7 mouse cellular contexts compared by ENCODE assay signal in the genomic region with DNA sequence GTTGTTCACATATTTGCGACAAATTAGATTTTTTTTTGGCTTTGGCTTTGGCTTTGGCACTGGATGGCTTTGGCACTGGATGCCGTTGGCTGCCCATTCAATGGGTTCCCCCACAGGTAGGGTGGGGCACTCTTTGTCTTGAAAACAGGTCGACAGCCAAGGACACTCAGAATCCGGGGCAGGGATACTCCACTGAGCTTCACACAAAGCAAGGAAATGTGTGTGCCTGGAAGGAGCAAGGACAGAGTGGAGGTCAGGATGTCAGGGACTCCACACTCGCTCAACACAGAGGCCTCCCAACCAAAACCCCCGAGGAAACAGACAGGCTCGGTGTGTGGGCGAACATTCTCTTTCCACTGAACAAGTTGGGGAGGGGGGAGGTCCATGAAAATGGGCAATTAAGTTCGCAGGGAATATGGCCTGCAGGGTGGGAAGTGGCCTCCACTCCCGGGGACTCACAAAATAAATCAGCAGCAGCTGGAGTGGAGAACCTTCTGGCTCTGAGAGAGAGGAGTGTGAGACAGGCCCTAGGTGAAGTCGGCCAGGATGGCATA. TPM values are rescaled to one million over a fixed set of nuclear protein-coding genes. Genes with fewer than 3 reads are reported as not detected.
DNase-seq lines count a peak whose midpoint lies in the region; ATAC-seq and TF ChIP-seq lines count a peak whose summit lies in the region.

No protein-coding gene starts in this region.

- H3K4me1 ChIP-seq in intestine, embryonic 15.5 days (replicated peaks) = peaks cover 22% of the 10 kb centered on the region
- H3K4me1 ChIP-seq in intestine, postnatal 0 days (replicated peaks; ENCODE audit: control insufficient read depth, insufficient read depth, low read length) = no peaks in the 10 kb centered on the region
- peaks cover 45% of the 10 kb centered on the region for H3K4me1 ChIP-seq in heart, embryonic 10.5 days
- peaks cover 62% of the 10 kb centered on the region for H3K4me1 ChIP-seq in limb, embryonic 13.5 days
- H3K4me1 ChIP-seq in forebrain, embryonic 16.5 days (replicated peaks; ENCODE audit: control insufficient read depth, insufficient read depth, low read length) = peaks cover 18% of the 10 kb centered on the region

- no peak overlapping the region for H3K4me2 ChIP-seq in intestine, embryonic 15.5 days (replicated peaks)
- no peak overlapping the region for H3K4me2 ChIP-seq in intestine, postnatal 0 days (replicated peaks; ENCODE audit: low read depth)
- peak overlapping the region; percentile 27 for H3K4me2 ChIP-seq in limb, embryonic 13.5 days (replicated peaks)
- H3K4me2 ChIP-seq in forebrain, embryonic 16.5 days (ENCODE audit: low read length) = no peak overlapping the region

- peak overlapping the region; percentile 12; the same call in 1 of the 2 replicates for H3K9ac ChIP-seq in intestine, embryonic 15.5 days
- H3K9ac ChIP-seq in intestine, postnatal 0 days (ENCODE audit: low read depth, low read length) = no peak overlapping the region
- peak overlapping the region; percentile 45; the same call in 1 of the 2 replicates for H3K9ac ChIP-seq in limb, embryonic 13.5 days
- H3K9ac ChIP-seq in forebrain, embryonic 16.5 days (replicated peaks; ENCODE audit: low read depth, low read length) = no peak overlapping the region

- ATAC-seq in intestine, embryonic 15.5 days = no peak
- ATAC-seq in intestine, postnatal 0 days = no peak
- ATAC-seq in limb, embryonic 13.5 days (ENCODE audit: low FRiP score, low read depth) = peak; percentile 62
- ATAC-seq in forebrain, embryonic 16.5 days = no peak

- TF ChIP-seq CTCF in intestine, postnatal 0 days (IDR thresholded peaks at IDR 0.05; ENCODE audit: low read depth) = no peak

- no peak overlapping the region for H3K4me3 ChIP-seq in intestine, embryonic 15.5 days (replicated peaks)
- H3K4me3 ChIP-seq in intestine, postnatal 0 days (ENCODE audit: low read depth, low read length) = no peak overlapping the region
- H3K4me3 ChIP-seq in heart, embryonic 10.5 days = no peak overlapping the region
- no peak overlapping the region for H3K4me3 ChIP-seq in limb, embryonic 13.5 days
- H3K4me3 ChIP-seq in forebrain, embryonic 16.5 days (replicated peaks; ENCODE audit: low read length) = no peak overlapping the region

- no peaks in the 10 kb centered on the region for H3K9me3 ChIP-seq in intestine, embryonic 15.5 days
- H3K9me3 ChIP-seq in intestine, postnatal 0 days (ENCODE audit: control insufficient read depth) = no peaks in the 10 kb centered on the region
- H3K9me3 ChIP-seq in heart, embryonic 10.5 days = no peaks in the 10 kb centered on the region
- H3K9me3 ChIP-seq in limb, embryonic 13.5 days = no peaks in the 10 kb centered on the region
- H3K9me3 ChIP-seq in forebrain, embryonic 16.5 days (ENCODE audit: control insufficient read depth, low read length) = no peaks in the 10 kb centered on the region

- H3K36me3 ChIP-seq in intestine, embryonic 15.5 days = no peaks in the 10 kb centered on the region; the same call in 1 of the 2 replicates
- peaks cover 12% of the 10 kb centered on the region; the same call in 1 of the 2 replicates for H3K36me3 ChIP-seq in intestine, postnatal 0 days (ENCODE audit: control insufficient read depth, insufficient read depth)
- peaks cover 34% of the 10 kb centered on the region for H3K36me3 ChIP-seq in heart, embryonic 10.5 days
- peaks cover 15% of the 10 kb centered on the region for H3K36me3 ChIP-seq in limb, embryonic 13.5 days
- no peaks in the 10 kb centered on the region for H3K36me3 ChIP-seq in forebrain, embryonic 16.5 days (ENCODE audit: control insufficient read depth, insufficient read depth)

- 48% methylated on average over 11 of the region's 11 CpGs for WGBS in intestine, embryonic 15.5 days
- 60% methylated on average over 11 of the region's 11 CpGs for WGBS in intestine, postnatal 0 days
- WGBS in heart, embryonic 10.5 days = 55% methylated on average over 11 of the region's 11 CpGs
- WGBS in limb, embryonic 13.5 days = 18% methylated on average over 11 of the region's 11 CpGs
- WGBS in forebrain, embryonic 16.5 days = 38% methylated on average over 11 of the region's 11 CpGs

- H3K27me3 ChIP-seq in intestine, embryonic 15.5 days (replicated peaks) = no peaks in the 10 kb centered on the region
- no peaks in the 10 kb centered on the region for H3K27me3 ChIP-seq in intestine, postnatal 0 days (replicated peaks; ENCODE audit: control insufficient read depth, insufficient read depth, low read length)
- H3K27me3 ChIP-seq in heart, embryonic 10.5 days (ENCODE audit: insufficient read depth, poor library complexity, severe bottlenecking) = peaks cover 11% of the 10 kb centered on the region
- H3K27me3 ChIP-seq in limb, embryonic 13.5 days = peaks cover 57% of the 10 kb centered on the region
- H3K27me3 ChIP-seq in forebrain, embryonic 16.5 days (replicated peaks; ENCODE audit: control insufficient read depth, insufficient read depth, low read length) = no peaks in the 10 kb centered on the region

- H3K27ac ChIP-seq in intestine, embryonic 15.5 days = no peak overlapping the region
- H3K27ac ChIP-seq in intestine, postnatal 0 days (ENCODE audit: low read depth, low read length) = no peak overlapping the region; the same call in 1 of the 2 replicates
- peak overlapping the region; percentile 60; the same call in 1 of the 2 replicates for H3K27ac ChIP-seq in heart, embryonic 10.5 days
- peak overlapping the region; percentile 79 for H3K27ac ChIP-seq in limb, embryonic 13.5 days
- H3K27ac ChIP-seq in forebrain, embryonic 16.5 days (ENCODE audit: low read length) = no peak overlapping the region

- DNase-seq in adrenal gland, postnatal 36 days = peak; percentile 14 to 15
- no peak for DNase-seq in heart, embryonic 10.5 days (ENCODE audit: low spot score)
- DNase-seq in thymus, postnatal 14 days = no peak

RNA-seq across cellular contexts. Expression of gene Lax1, which starts 52.0 kb away (rescaled TPM):
- 0.40 and 0.86 TPM in 2 replicates for polyA plus RNA-seq in intestine, embryonic 15.5 days (2015; fragmentation: Nextera tagmentation; extraction: Ambion mirVana)
- polyA plus RNA-seq in intestine, postnatal 0 days (2015; fragmentation: Nextera tagmentation; extraction: Ambion mirVana) = 0.38 and 0.47 TPM in 2 replicates
- total RNA-seq in adrenal gland, postnatal 36 days (2021) = under 1 TPM in 1 of 2 experiments, not detected in 1; 0.26 TPM
- polyA plus RNA-seq in heart, embryonic 10.5 days (2016; fragmentation: Nextera tagmentation; extraction: Ambion mirVana) = 0.26 and 0.53 TPM in 2 replicates
- 0.79 and 1.1 TPM in 2 replicates for polyA plus RNA-seq in limb, embryonic 13.5 days (2015; fragmentation: Nextera tagmentation; extraction: Ambion mirVana)
- polyA plus RNA-seq in forebrain, embryonic 16.5 days (2015; fragmentation: Nextera tagmentation; extraction: Ambion mirVana) = not detected in 2 replicates

RNA-seq across cellular contexts. Expression of gene Atp2b4, which starts 58.9 kb away (rescaled TPM):
- polyA plus RNA-seq in intestine, embryonic 15.5 days (2015; fragmentation: Nextera tagmentation; extraction: Ambion mirVana) = 18.2 and 19.9 TPM in 2 replicates
- polyA plus RNA-seq in intestine, postnatal 0 days (2015; fragmentation: Nextera tagmentation; extraction: Ambion mirVana) = 9.8 and 11.8 TPM in 2 replicates
- 10 to 100 TPM; 21.8 to 34.7 TPM for total RNA-seq in adrenal gland, postnatal 36 days (2021)
- 15.2 and 26.4 TPM in 2 replicates for polyA plus RNA-seq in heart, embryonic 10.5 days (2016; fragmentation: Nextera tagmentation; extraction: Ambion mirVana)
- polyA plus RNA-seq in limb, embryonic 13.5 days (2015; fragmentation: Nextera tagmentation; extraction: Ambion mirVana) = 11.7 and 15.3 TPM in 2 replicates
- 9.3 and 11.1 TPM in 2 replicates for polyA plus RNA-seq in forebrain, embryonic 16.5 days (2015; fragmentation: Nextera tagmentation; extraction: Ambion mirVana)

Comparison
In these comparisons a context has a peak if more than half of its experiments do, and no peak if none do; other contexts are left out.
1. H3K9ac ChIP-seq: peak in intestine, embryonic 15.5 days (single experiment) and limb, embryonic 13.5 days (single experiment); none in intestine, postnatal 0 days (single experiment) and forebrain, embryonic 16.5 days (single experiment).
2. H3K27ac ChIP-seq: peak in heart, embryonic 10.5 days (single experiment) and limb, embryonic 13.5 days (single experiment); none in intestine, embryonic 15.5 days (single experiment), intestine, postnatal 0 days (single experiment) and forebrain, embryonic 16.5 days (single experiment).
3. DNase-seq: peak in adrenal gland, postnatal 36 days (2 of 2); none in heart, embryonic 10.5 days (single experiment) and thymus, postnatal 14 days (single experiment).